Mouse (Mus musculus) thymus, postnatal 25 days (tissue): ENCODE results near the gene Itih5.

Source experiments
- DNase-seq: peaks from one replicate; pipeline ENCODE4 v3.0.0; 2022

The Itih5 gene

GRCm38 (mm10) chr2:10263909-10264489 is 110.6 kb downstream of the Itih5 start:
- no peak for DNase-seq

- no peak for DNase-seq
Measured at GRCm38 (mm10) chr2:10265881-10266280, 112.5 kb downstream of the Itih5 start.

GRCm38 (mm10) chr2:10272604-10273115 is 119.3 kb downstream of the Itih5 start:
- no peak for DNase-seq

GRCm38 (mm10) chr2:10273541-10274050 is 120.2 kb downstream of the Itih5 start:
- no peak for DNase-seq

GRCm38 (mm10) chr2:10276194-10276593 is 122.8 kb downstream of the Itih5 start:
- DNase-seq, result no peak

GRCm38 (mm10) chr2:10283686-10284085 is 130.3 kb downstream of the Itih5 start:
- no peak for DNase-seq

GRCm38 (mm10) chr2:10284636-10285270 is 131.4 kb downstream of the Itih5 start:
- no peak for DNase-seq

DNA sequence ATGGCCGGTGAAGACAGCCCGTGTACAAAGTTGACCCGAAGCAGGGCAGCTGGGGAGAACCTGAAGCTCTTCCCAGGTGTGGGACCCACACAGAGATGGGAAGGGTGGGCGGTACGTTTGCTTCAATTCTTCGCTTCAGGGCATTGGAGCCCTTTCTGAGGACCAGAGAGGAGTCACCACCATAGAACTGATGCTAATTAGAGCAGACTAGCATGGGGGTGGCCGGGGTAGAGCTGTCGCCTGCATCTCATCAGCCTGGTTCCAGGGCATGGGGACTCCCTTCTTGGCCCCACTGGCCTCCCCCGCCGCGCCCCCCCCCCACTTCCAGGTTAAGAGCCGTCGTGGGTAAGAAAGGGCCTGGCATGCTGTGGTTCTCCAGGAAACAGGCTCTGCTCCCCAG is 132.6 kb downstream of the Itih5 start:
- no peak for DNase-seq

GRCm38 (mm10) chr2:10288142-10288831 is 134.9 kb downstream of the Itih5 start:
- peak; percentile 65 for DNase-seq

DNA sequence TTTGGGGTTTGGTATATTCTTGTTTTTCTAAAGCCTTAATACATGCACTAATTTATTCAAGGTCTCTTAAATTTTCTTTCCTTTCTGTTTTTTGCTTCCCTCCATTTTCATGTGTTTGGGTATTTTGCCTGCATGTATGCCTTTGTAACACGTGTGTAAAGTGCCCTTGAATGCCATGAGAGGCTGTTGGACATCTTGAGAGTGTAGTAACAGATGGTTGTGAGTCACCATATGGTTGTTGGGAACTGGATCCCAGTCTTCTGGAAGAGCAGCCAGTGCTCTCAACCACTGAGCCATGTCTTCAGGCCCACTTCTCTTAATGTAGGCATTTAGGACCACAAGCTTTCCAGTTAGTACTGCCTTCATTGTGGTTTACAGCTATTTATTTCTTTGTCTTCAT is 135.5 kb downstream of the Itih5 start:
- no peak for DNase-seq

DNA sequence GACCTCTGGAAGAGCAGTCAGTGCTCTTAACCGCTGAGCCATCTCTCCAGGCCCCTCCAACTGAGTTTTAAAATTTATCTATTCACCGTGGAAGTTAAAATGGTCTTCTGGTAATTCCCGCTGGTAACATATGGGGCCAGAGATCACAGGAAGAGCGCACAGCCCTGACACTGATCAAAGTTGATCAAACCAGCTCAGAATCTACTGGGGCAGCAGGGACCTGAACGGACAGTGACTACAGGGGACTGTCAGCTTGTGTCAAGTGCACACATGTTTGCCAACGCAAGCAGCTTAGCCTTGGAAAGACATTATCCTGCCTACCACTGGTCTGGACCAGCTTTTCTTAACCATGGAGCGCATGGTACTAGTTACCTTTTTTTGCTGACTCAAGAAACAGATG is 136.7 kb downstream of the Itih5 start:
- no peak for DNase-seq

DNA sequence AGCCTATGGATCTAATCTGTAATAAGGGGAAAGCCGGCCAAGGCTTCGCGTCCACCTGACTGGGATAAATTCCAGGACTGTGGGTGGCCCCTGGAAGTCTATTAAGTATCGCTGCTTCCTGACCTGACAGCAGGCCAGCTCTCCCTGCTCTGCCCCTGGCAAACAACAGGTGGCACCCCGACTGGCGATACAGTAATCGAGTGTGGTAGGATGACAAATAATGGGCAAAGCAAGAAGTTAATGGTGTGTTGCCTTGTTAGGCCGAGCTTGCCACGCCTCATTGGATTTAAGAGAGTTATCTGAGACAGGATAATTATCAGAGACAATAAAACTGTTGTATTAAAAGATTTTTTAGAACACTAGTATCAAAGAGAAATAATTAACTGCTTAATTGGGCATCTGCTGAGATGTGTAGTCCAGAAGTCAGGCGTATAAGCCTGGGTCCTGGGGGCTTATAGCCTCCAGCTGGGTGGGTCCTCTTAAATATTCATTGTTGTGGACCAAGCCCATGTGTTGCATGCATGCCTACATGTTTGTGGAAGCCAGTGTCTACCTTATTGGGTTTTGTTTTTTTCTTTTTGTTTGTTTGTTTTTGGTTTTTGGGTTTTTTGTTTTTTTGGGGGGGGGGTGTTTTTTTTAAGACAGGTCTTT is 140.3 kb downstream of the Itih5 start:
- DNase-seq, result no peak

- no peak for DNase-seq
Measured at GRCm38 (mm10) chr2:10295908-10296307, 142.5 kb downstream of the Itih5 start.

GRCm38 (mm10) chr2:10300244-10300643 is 146.9 kb downstream of the Itih5 start:
- DNase-seq, result peak; percentile 31

DNA sequence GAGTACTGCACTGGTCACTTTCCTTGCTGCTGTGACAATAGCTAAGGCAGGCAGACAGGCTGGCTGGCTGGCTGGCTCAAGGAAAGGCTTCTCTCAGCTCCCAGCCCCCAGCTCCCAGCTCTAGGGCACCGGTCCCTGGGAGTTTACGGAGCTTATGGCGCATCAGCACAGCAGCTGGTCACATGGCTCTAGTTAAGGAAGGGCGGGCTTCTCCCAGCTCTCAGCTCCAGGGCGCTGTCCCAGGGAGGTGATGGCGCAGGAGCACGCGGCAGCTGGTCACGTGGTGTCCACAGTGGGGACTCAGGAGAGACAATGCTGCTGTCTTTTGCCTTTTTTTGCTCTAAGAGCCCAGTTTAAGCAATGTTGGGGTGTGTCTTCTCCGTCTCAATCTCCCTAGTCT is 147.4 kb downstream of the Itih5 start:
- DNase-seq, result no peak

DNA sequence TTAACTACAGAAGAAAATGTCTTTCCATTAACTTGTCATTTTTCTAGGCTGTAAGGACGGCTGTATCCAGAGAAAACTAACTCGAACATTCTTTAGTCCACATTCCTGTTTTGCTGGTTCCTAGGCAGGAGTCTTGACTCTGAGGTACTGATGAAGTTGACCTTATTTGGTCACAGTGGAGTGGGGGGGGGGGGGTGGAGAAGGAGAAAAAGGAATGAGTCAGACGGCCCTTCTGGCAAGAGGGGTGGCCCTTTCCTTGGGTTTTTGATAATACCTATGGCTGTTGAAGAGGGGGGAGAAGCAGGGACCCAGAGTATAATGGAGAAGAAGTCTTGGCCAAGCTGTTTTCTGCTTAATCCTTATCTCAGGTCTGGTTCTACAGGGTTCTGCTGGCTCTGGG is 148.0 kb downstream of the Itih5 start:
- no peak for DNase-seq

- no peak for DNase-seq
Measured at GRCm38 (mm10) chr2:10301997-10302396, 148.6 kb downstream of the Itih5 start.

- no peak for DNase-seq
Measured at GRCm38 (mm10) chr2:10304911-10305310, 151.5 kb downstream of the Itih5 start.
